Mouse (Mus musculus): ENCODE data around the gene Olfr648. TPM values are rescaled to one million over a fixed set of nuclear protein-coding genes. Genes with fewer than 3 reads are reported as not detected.

Olfr648 gene
- 0.04 TPM in 1 of 2 replicates, not detected in the other for polyA plus RNA-seq (2012; rRNA removed)

- Histone ChIP-seq H3K4me3 (replicated peaks; ENCODE audit: extremely low read depth, low read depth, low read length) (no peak within 1 kb of the TSS), H3K4me1 (ENCODE audit: control insufficient read depth, insufficient read depth, low read length) (no peaks in the 10 kb centered on the region)
- 79% methylated on average over 2 of the region's 2 CpGs for WGBS
- no peak for DNase-seq
- TF ChIP-seq CTCF (IDR thresholded peaks at IDR 0.05; ENCODE audit: insufficient read depth, low read length), result no peak
- TF ChIP-seq POLR2A (IDR thresholded peaks at IDR 0.05; ENCODE audit: borderline replicate concordance, extremely low read depth, low read depth, low read length), result no peak
Measured at GRCm38 (mm10) chr7:104183292-104183691, at the start of gene Olfr648. TSS of gene Olfr648 (minus strand) at chr7:104183392.

- peak; percentile 51 for DNase-seq
- peak; percentile 83 for TF ChIP-seq CTCF (IDR thresholded peaks at IDR 0.05; ENCODE audit: insufficient read depth, low read length)
- no peak for TF ChIP-seq POLR2A (IDR thresholded peaks at IDR 0.05; ENCODE audit: borderline replicate concordance, extremely low read depth, low read depth, low read length)
- WGBS, result 33% methylated on average over 2 of the region's 2 CpGs
Measured at GRCm38 (mm10) chr7:104231203-104231602, 48.0 kb upstream of the Olfr648 start.

DNA sequence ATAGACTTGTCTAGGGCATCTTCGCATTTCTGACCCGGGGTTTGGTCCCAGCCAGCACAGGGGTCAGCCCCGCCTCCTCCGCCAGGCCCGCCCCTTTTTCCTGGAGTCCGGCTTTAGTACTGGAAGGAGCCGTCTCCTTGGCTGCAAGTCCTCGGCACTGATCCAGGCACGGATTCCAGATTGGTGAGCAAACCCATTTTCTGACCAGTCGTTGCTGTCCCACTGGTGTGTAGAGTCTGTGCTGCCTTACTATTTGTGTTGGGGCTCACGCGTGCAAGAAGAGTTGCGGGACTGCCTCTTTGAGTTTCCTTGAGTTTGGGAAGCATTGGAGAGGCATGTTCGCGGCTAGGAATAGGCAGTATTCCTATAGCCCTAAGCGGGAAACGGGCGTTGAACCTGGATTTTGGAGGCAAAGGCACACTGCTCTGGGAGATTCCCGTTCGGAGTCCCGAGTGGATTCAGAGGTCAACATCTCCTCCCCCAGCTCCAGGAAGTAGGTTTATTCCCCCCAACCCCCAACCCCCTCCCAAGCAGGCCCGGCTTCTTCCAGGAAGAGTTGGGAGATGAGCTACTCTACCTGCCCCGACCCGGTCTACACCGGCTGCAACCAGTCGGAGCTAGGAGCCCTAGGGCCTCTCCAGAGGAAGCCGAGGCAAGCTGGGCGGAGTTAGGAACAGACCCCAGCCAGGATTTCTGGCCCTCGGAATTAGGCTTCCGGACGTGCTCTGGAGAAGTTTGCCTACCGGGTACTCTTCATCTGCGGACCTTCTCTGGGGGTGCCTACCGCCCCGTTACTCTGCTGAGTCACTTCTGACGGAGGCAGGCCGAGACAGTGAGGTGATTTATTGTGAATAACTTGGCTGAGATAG, 35.7 kb upstream of the Olfr648 start, which contains the start of gene Trim6:
Trim6 (plus strand) TSS at position 93 of the 869 bp plus-strand sequence.
- 2% methylated on average over 37 of the region's 37 CpGs for WGBS
- TF ChIP-seq POLR2A (IDR thresholded peaks at IDR 0.05; ENCODE audit: borderline replicate concordance, extremely low read depth, low read depth, low read length), result no peak; the same call in 1 of the 2 replicates
- TF ChIP-seq CTCF (IDR thresholded peaks at IDR 0.05; ENCODE audit: insufficient read depth, low read length), result no peak
- peak; percentile 81 for DNase-seq
- H3K4me3 ChIP-seq (replicated peaks; ENCODE audit: extremely low read depth, low read depth, low read length), result peak within 1 kb of the TSS; percentile 58
- no peaks in the 10 kb centered on the region for H3K4me1 ChIP-seq (ENCODE audit: control insufficient read depth, insufficient read depth, low read length)

More at GRCm38 (mm10) chr7:104231203-104231602, 48.0 kb upstream of the Olfr648 start:
- no peak overlapping the region for H3K4me3 ChIP-seq (replicated peaks; ENCODE audit: extremely low read depth, low read depth, low read length)
- no peaks in the 10 kb centered on the region for H3K4me1 ChIP-seq (ENCODE audit: control insufficient read depth, insufficient read depth, low read length)

DNA sequence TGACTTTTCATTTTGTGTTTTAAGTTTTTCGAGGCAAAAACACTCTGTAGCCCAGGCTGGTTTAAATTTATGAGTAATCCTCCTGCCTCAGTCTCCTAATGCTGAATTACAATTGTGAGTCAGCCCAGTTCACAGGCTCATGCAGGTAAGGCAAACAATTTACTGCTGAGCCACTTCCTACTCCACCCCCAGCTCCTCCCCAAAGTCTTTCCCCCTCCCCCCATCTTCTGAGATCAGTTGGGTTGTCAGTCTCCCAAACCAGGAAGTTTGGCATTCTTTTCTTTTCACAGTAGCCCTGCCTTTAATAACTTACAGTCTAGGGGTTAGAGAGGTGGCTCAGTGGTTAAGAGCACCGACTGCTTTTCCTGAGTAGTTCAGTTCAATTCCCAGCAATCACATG, 34.7 kb upstream of the Olfr648 start:
- TF ChIP-seq POLR2A (IDR thresholded peaks at IDR 0.05; ENCODE audit: borderline replicate concordance, extremely low read depth, low read depth, low read length), result no peak
- TF ChIP-seq CTCF (IDR thresholded peaks at IDR 0.05; ENCODE audit: insufficient read depth, low read length), result no peak
- Histone ChIP-seq H3K4me3 (replicated peaks; ENCODE audit: extremely low read depth, low read depth, low read length) (no peak overlapping the region), H3K4me1 (ENCODE audit: control insufficient read depth, insufficient read depth, low read length) (no peaks in the 10 kb centered on the region)
- DNase-seq, result no peak
- WGBS, result 57% methylated on average over 2 of the region's 2 CpGs

GRCm38 (mm10) chr7:104216011-104216535, 32.9 kb upstream of the Olfr648 start:
- no peaks in the 10 kb centered on the region for H3K4me1 ChIP-seq (ENCODE audit: control insufficient read depth, insufficient read depth, low read length)
- H3K4me3 ChIP-seq (replicated peaks; ENCODE audit: extremely low read depth, low read depth, low read length), result no peak overlapping the region
- no peak for TF ChIP-seq CTCF (IDR thresholded peaks at IDR 0.05; ENCODE audit: insufficient read depth, low read length)
- no peak for TF ChIP-seq POLR2A (IDR thresholded peaks at IDR 0.05; ENCODE audit: borderline replicate concordance, extremely low read depth, low read depth, low read length)
- no peak for DNase-seq
- WGBS, result 21% methylated on average over 1 of the region's 1 CpGs

DNA sequence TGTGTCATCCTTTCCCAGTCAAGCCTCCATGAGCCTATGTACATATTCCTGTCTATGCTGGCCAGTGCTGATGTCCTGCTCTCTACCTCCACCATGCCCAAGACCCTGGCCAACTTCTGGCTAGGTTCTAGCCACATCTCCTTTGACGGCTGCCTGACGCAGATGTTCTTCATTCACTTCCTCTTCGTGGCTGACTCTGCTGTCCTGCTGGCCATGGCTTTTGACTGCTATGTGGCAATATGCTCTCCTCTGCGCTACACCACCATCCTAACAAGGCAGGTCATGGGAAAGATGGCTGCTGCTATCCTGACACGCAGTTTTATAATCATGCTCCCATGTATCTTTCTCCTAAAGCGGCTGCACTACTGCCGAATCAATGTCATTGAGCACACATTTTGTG, 23.0 kb upstream of the Olfr648 start:
- 83% methylated on average over 7 of the region's 7 CpGs for WGBS
- DNase-seq, result no peak
- TF ChIP-seq POLR2A (IDR thresholded peaks at IDR 0.05; ENCODE audit: borderline replicate concordance, extremely low read depth, low read depth, low read length) (no peak), CTCF (IDR thresholded peaks at IDR 0.05; ENCODE audit: insufficient read depth, low read length) (no peak)
- H3K4me1 ChIP-seq (ENCODE audit: control insufficient read depth, insufficient read depth, low read length), result no peaks in the 10 kb centered on the region
- H3K4me3 ChIP-seq (replicated peaks; ENCODE audit: extremely low read depth, low read depth, low read length), result no peak overlapping the region

GRCm38 (mm10) chr7:104199822-104200221, 16.6 kb upstream of the Olfr648 start:
- peak; percentile 67 for DNase-seq
- Histone ChIP-seq H3K4me3 (replicated peaks; ENCODE audit: extremely low read depth, low read depth, low read length) (no peak overlapping the region), H3K4me1 (ENCODE audit: control insufficient read depth, insufficient read depth, low read length) (no peaks in the 10 kb centered on the region)
- whole genome bisulfite sequencing, result 1% methylated on average over 5 of the region's 5 CpGs
- TF ChIP-seq CTCF (IDR thresholded peaks at IDR 0.05; ENCODE audit: insufficient read depth, low read length) (peak; percentile 99), POLR2A (IDR thresholded peaks at IDR 0.05; ENCODE audit: borderline replicate concordance, extremely low read depth, low read depth, low read length) (no peak)

GRCm38 (mm10) chr7:104195885-104196284, 12.7 kb upstream of the Olfr648 start, which contains the start of gene Olfr649:
TSS of gene Olfr649 (minus strand) at chr7:104195985.
- TF ChIP-seq CTCF (IDR thresholded peaks at IDR 0.05; ENCODE audit: insufficient read depth, low read length) (no peak), POLR2A (IDR thresholded peaks at IDR 0.05; ENCODE audit: borderline replicate concordance, extremely low read depth, low read depth, low read length) (no peak)
- Histone ChIP-seq H3K4me1 (ENCODE audit: control insufficient read depth, insufficient read depth, low read length) (no peaks in the 10 kb centered on the region), H3K4me3 (replicated peaks; ENCODE audit: extremely low read depth, low read depth, low read length) (no peak within 1 kb of the TSS)
- WGBS, result 78% methylated on average over 6 of the region's 6 CpGs
- DNase-seq, result no peak

- no peak for DNase-seq
- 54% methylated on average over 9 of the region's 9 CpGs for WGBS
- Histone ChIP-seq H3K4me1 (ENCODE audit: control insufficient read depth, insufficient read depth, low read length) (no peaks in the 10 kb centered on the region), H3K4me3 (replicated peaks; ENCODE audit: extremely low read depth, low read depth, low read length) (no peak overlapping the region)
- TF ChIP-seq CTCF (IDR thresholded peaks at IDR 0.05; ENCODE audit: insufficient read depth, low read length) (no peak), POLR2A (IDR thresholded peaks at IDR 0.05; ENCODE audit: borderline replicate concordance, extremely low read depth, low read depth, low read length) (no peak)
Measured at GRCm38 (mm10) chr7:104191275-104191674, 8.1 kb upstream of the Olfr648 start.
